In the genomic region with DNA sequence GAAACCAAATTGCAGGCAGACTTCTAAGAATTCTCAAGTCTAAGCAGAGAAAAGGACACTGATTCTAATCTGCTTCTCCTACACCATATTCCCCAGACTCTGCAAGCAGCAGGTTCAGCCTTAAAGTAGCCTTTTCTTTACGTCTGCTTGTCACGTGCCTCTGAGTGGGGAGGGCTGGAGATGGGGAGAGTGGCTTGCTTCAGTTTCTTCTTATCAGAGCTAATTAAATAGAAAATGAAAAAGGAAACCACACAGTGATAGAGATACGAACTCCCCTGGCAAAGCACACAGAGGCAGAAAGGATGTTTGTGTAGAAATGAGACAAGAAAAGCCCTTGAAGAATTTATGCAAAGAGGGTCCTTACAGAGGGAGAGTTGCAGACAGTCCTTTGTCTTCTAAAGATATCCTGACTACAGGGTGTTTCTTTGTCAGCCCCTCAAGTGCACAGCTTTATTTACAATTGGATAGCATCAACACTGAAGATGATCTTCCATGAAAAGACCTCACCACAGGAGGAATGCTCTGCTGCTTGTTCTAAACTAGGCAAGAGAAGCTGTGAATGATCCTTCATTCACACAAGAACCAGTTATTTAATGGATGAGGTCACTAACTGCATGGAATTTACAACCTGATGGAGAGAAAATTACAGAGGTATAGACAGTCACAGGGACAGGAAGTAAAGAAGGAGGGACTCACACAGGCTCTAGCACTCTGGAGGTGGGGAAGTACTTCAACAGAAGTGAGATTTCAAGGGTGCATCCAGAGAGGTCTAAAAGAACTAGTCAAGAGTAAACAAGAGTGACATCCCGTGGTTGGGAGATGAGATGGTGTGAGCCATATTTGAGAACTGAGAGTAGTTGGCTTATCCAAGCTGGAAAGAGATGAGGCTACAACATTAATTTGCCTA, we compare ENCODE assay signal across 25 mouse cellular contexts. TPM values are rescaled to one million over a fixed set of nuclear protein-coding genes. Genes with fewer than 3 reads are reported as not detected.
DNase-seq lines count a peak whose midpoint lies in the region; ATAC-seq lines count a peak whose summit lies in the region.
"Had no signal": no experiment of that assay in that cellular context is flagged by ENCODE, and none has a peak within 500 bp of the region (broad histone marks: within the 10 kb centered on the region; RNA-seq: fewer than 3 reads in every experiment).

No protein-coding gene starts in this region.

- H3K9me3 ChIP-seq in midbrain, embryonic 13.5 days: no peaks in the 10 kb centered on the region
- H3K9me3 ChIP-seq in midbrain, embryonic 15.5 days: no peaks in the 10 kb centered on the region
- H3K9me3 ChIP-seq: hindbrain, embryonic 10.5 days; neural tube, embryonic 15.5 days had no signal

- no peak overlapping the region for H3K27ac ChIP-seq in midbrain, embryonic 13.5 days
- no peak overlapping the region for H3K27ac ChIP-seq in midbrain, embryonic 15.5 days
- H3K27ac ChIP-seq: hindbrain, embryonic 10.5 days; left cerebral cortex, adult 2 months; neural tube, embryonic 15.5 days had no signal

- H3K27me3 ChIP-seq in midbrain, embryonic 13.5 days: no peaks in the 10 kb centered on the region
- no peaks in the 10 kb centered on the region for H3K27me3 ChIP-seq in midbrain, embryonic 15.5 days (replicated peaks)
- H3K27me3 ChIP-seq: neural tube, embryonic 15.5 days had no signal

- no peak overlapping the region for H3K4me3 ChIP-seq in midbrain, embryonic 13.5 days (replicated peaks)
- no peak overlapping the region for H3K4me3 ChIP-seq in midbrain, embryonic 15.5 days
- H3K4me3 ChIP-seq: hindbrain, embryonic 10.5 days; left cerebral cortex, adult 2 months; neural tube, embryonic 15.5 days had no signal

- H3K9ac ChIP-seq in midbrain, embryonic 13.5 days (replicated peaks): no peak overlapping the region
- no peak overlapping the region for H3K9ac ChIP-seq in midbrain, embryonic 15.5 days
- H3K9ac ChIP-seq: neural tube, embryonic 15.5 days had no signal

- no peaks in the 10 kb centered on the region for H3K36me3 ChIP-seq in midbrain, embryonic 13.5 days
- H3K36me3 ChIP-seq in midbrain, embryonic 15.5 days (replicated peaks): no peaks in the 10 kb centered on the region
- H3K36me3 ChIP-seq: hindbrain, embryonic 10.5 days; neural tube, embryonic 15.5 days had no signal

- H3K4me1 ChIP-seq in midbrain, embryonic 13.5 days (replicated peaks): peaks cover 5% of the 10 kb centered on the region; the same call in 1 of the 2 replicates
- 0 out of 2 replicates have a peak, but pooled peaks cover 3% of the 10 kb centered on the region for H3K4me1 ChIP-seq in midbrain, embryonic 15.5 days
- H3K4me1 ChIP-seq: hindbrain, embryonic 10.5 days; neural tube, embryonic 15.5 days had no signal

- 23% methylated on average over 4 of the region's 4 CpGs for WGBS in midbrain, embryonic 13.5 days
- WGBS in midbrain, embryonic 15.5 days: 22% methylated on average over 4 of the region's 4 CpGs

- peak; percentile 60 for ATAC-seq in midbrain, embryonic 13.5 days
- no peak; the same call in 1 of the 2 replicates for ATAC-seq in midbrain, embryonic 15.5 days (replicated peaks)
- ATAC-seq in megakaryocyte progenitor cell, adult 5-6 weeks (replicated peaks; ENCODE audit: poor library complexity): peak; percentile 34; the same call in 1 of the 2 replicates

- DNase-seq in WW6 (ENCODE audit: low read depth, low spot score): peak; percentile 31
- no peak for DNase-seq in cerebellum, adult 11-12 months
- no peak for DNase-seq in right cerebral cortex, adult 18-20 months
- no peak for DNase-seq in kidney, postnatal 36 days
- DNase-seq: adrenal gland, postnatal 10 days; cerebellum, postnatal 14 days; gastrocnemius, postnatal 14 days; kidney, adult 8-10 months; kidney, postnatal 14 days; layer of hippocampus, adult 9-11 months; left cerebral cortex, postnatal 4 days; liver; lung, postnatal 14 days; right cerebral cortex, postnatal 14 days; thymus, postnatal 14 days had no signal

- H3K4me2 ChIP-seq in midbrain, embryonic 13.5 days (replicated peaks): no peak overlapping the region
- H3K4me2 ChIP-seq in midbrain, embryonic 15.5 days: no peak overlapping the region
- H3K4me2 ChIP-seq: neural tube, embryonic 15.5 days had no signal

RNA-seq across cellular contexts. Expression of gene Morc1, which starts 44.1 kb away (rescaled TPM):
- polyA plus RNA-seq in midbrain, embryonic 13.5 days (2015; fragmentation: Nextera tagmentation; extraction: Ambion mirVana): not detected in 2 replicates
- polyA plus RNA-seq in midbrain, embryonic 15.5 days (2015; fragmentation: Nextera tagmentation; extraction: Ambion mirVana): not detected in 2 replicates
- not detected in 2 replicates for total RNA-seq in megakaryocyte progenitor cell, adult 5-6 weeks (2015)
- total RNA-seq in megakaryocyte progenitor cell, adult 5-6 weeks (2017): not detected in 2 replicates
- total RNA-seq: adrenal gland, postnatal 10 days; left cerebral cortex, adult 2 months had no signal
- polyA plus RNA-seq: C2C12; forebrain, embryonic 11.5 days; hindbrain, embryonic 10.5 days; liver, embryonic 16.5 days; spleen, adult 2 months had no signal
